Mouse (Mus musculus): ENCODE data around the gene Hgfac. TPM values are rescaled to one million over a fixed set of nuclear protein-coding genes. Genes with fewer than 3 reads are reported as not detected.

Gene Hgfac
- polyA plus RNA-seq, 1 experiment: not detected

DNA sequence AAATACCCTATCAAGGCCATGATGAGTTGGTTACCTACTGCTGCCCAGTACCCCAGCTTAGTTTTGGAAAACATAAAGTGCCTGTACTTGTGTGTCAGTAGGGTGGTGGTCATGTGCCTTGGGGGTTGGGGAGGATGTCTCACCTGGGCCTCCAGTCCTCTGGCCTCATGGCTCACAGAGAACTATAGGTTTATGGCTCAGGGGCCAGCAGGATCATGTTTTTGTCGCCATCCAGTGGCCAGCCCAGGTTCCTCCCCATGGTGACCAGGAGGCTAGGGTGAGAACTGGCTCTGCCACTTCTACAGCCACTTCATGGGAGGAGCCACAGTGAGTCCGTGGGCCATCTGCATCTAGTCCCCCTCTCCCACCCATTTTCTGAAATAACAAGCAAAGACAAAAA lies 16.3 kb upstream of the Hgfac start:
- no peak overlapping the region for H3K4me3 ChIP-seq (ENCODE audit: insufficient read depth, low read depth, low read length)
- H3K4me1 ChIP-seq (ENCODE audit: control insufficient read depth, insufficient read depth, insufficient read length, low read length): peaks cover 12% of the 10 kb centered on the region; the same call in 1 of the 2 replicates
- no peak overlapping the region for H3K27ac ChIP-seq (replicated peaks; ENCODE audit: low read depth, low read length)

DNA sequence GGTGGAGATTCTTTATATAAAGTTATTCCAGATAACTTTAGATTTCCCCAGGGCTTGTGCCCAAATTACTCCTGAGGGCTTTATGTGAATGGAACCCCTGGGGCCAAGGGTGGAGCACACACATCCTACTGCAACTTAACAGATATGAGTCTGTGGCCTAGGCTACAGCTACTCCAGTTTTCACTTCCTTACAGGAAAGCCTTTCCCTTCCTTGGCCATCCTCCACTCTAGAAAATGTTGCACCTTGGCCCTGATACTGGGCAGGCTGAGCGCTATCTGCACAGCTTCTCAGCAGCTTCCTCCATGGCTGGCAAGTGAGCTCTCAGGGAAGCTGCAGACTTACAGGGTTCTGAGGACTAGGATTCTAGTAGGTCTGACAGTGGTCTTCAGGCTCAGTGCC lies 12.0 kb upstream of the Hgfac start:
- no peak overlapping the region for H3K4me3 ChIP-seq (ENCODE audit: insufficient read depth, low read depth, low read length)
- H3K27ac ChIP-seq (replicated peaks; ENCODE audit: low read depth, low read length): peak overlapping the region; percentile 79
- H3K4me1 ChIP-seq (ENCODE audit: control insufficient read depth, insufficient read depth, insufficient read length, low read length): peaks cover 14% of the 10 kb centered on the region; the same call in 1 of the 2 replicates

DNA sequence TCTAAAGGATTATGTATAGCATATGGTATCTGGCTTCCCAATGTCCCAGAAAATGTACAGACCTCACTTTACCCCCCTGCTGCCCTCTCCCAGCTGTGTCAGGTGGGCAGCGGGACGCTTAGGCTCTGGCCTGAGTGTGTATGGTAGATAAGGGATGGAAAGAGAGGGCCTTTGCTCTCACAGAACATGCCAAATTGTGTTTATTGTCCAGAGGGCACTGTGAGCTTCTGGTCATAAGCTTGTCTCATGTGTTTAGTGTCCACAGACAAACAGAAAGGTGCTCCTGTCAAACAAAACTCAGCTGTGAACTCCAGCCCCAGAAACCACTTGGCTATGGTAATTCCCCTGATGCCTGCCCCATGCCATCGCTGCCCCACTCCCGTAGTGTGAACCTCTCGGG lies 11.6 kb upstream of the Hgfac start:
- Histone ChIP-seq H3K27ac (replicated peaks; ENCODE audit: low read depth, low read length) (peak overlapping the region; percentile 65), H3K4me3 (ENCODE audit: insufficient read depth, low read depth, low read length) (no peak overlapping the region), H3K4me1 (ENCODE audit: control insufficient read depth, insufficient read depth, insufficient read length, low read length) (peaks cover 17% of the 10 kb centered on the region; the same call in 1 of the 2 replicates)

DNA sequence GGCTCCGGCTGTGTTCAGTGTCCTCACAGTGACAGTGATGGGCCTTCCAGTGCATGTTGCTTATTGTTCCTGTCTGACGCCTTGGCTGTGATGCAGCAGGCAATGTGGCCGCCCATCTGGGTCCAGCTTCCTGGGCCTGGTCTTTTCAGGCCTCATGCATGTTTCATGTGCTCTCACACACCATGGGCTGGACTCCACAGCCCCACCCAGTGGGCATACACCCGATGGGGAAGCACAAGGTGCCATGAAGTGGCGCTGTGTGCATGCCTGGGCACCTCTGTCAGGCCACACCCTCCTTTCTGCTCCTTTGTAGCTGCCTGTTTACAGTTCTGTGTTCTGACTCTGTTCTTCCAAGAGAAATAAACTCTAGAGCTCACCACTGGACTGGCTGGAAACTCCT lies 8.2 kb upstream of the Hgfac start:
- no peak overlapping the region for H3K27ac ChIP-seq (replicated peaks; ENCODE audit: low read depth, low read length)
- H3K4me3 ChIP-seq (ENCODE audit: insufficient read depth, low read depth, low read length): no peak overlapping the region
- H3K4me1 ChIP-seq (ENCODE audit: control insufficient read depth, insufficient read depth, insufficient read length, low read length): peaks cover 35% of the 10 kb centered on the region

DNA sequence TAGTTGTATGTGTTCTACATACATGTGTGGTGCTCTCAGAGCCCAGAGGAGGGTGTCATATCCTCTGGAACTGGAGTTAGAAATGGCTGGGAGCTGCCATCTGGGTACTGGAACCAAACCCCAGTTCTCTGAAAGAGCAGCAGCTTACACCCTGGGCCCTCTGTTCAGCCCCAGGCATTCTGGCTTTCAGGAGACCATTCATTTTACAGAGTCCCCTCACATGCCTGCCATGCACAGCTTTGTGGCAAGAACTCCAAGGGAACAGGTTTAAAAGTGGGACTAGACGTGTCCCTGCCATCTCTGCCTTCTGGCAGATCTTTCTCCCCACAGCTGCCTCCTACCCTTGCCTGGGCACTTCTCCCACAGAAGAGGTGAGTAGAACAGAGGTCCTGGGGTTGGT lies 7.7 kb upstream of the Hgfac start:
- Histone ChIP-seq H3K27ac (replicated peaks; ENCODE audit: low read depth, low read length) (no peak overlapping the region), H3K4me3 (ENCODE audit: insufficient read depth, low read depth, low read length) (no peak overlapping the region), H3K4me1 (ENCODE audit: control insufficient read depth, insufficient read depth, insufficient read length, low read length) (peaks cover 34% of the 10 kb centered on the region)

DNA sequence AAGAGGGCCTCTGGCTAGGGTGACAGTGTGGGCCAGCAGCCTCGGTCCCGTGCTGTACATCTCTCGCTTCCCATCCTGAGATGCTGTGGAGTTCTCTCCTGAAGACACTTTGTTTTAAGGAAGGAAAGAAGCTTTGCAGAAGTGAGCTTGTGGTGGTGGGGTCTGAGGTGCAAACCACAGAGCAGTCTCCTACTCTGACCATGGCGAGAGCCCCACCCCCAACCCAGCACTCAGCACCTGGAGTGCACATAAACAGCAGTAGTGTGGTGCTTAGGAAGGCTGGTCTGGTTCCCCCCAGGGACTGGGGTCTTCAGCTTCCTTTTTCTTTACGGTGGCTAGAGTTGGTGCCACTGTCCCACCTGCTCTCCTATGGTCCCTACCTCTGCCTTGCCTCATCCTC lies 6.2 kb upstream of the Hgfac start:
- no peak overlapping the region for H3K4me3 ChIP-seq (ENCODE audit: insufficient read depth, low read depth, low read length)
- H3K27ac ChIP-seq (replicated peaks; ENCODE audit: low read depth, low read length): peak overlapping the region; percentile 69
- peaks cover 23% of the 10 kb centered on the region for H3K4me1 ChIP-seq (ENCODE audit: control insufficient read depth, insufficient read depth, insufficient read length, low read length)

DNA sequence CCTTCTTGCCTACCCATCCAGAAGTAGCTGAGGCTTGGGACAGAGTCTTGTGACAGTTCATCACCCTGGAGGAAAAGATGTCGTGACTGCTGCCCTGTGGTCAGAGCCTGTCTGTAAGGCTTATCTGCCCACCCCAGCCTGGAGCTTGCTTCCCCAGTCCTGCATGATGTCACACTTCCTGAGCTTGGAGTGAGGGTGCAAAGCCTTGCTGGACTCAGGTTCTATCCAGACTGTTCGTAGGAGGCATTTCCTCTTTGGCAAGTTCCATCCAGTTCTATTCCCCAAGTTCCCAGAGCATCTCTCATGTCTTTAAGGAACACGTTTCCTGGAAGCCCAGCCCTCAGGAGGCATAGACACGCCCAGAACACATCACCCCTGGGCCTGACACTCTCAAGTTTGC lies 5.5 kb upstream of the Hgfac start:
- peak overlapping the region; percentile 69 for H3K27ac ChIP-seq (replicated peaks; ENCODE audit: low read depth, low read length)
- no peak overlapping the region for H3K4me3 ChIP-seq (ENCODE audit: insufficient read depth, low read depth, low read length)
- peaks cover 23% of the 10 kb centered on the region for H3K4me1 ChIP-seq (ENCODE audit: control insufficient read depth, insufficient read depth, insufficient read length, low read length)

DNA sequence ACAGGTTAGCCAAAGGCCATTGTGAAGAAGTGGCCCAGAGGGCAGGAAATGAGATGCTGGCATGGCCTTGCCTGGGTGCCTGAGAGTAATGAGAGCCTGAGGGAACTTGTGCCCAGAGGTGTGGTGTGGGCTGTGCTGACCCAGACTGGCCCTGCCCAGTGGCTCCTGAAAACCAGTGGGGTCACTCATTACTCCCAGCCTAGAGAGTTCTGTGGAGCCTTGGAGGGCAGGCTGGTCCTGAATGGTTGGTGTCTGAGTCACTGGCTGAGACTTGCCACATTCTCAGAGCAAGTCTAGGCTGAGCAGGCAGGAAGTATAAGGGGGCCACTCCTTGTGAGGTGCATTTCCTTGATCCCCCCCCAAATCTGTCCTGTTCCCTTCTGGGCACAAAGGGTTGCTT lies 3.9 kb upstream of the Hgfac start:
- Histone ChIP-seq H3K27ac (replicated peaks; ENCODE audit: low read depth, low read length) (no peak overlapping the region), H3K4me3 (ENCODE audit: insufficient read depth, low read depth, low read length) (no peak overlapping the region), H3K4me1 (ENCODE audit: control insufficient read depth, insufficient read depth, insufficient read length, low read length) (peaks cover 24% of the 10 kb centered on the region)

DNA sequence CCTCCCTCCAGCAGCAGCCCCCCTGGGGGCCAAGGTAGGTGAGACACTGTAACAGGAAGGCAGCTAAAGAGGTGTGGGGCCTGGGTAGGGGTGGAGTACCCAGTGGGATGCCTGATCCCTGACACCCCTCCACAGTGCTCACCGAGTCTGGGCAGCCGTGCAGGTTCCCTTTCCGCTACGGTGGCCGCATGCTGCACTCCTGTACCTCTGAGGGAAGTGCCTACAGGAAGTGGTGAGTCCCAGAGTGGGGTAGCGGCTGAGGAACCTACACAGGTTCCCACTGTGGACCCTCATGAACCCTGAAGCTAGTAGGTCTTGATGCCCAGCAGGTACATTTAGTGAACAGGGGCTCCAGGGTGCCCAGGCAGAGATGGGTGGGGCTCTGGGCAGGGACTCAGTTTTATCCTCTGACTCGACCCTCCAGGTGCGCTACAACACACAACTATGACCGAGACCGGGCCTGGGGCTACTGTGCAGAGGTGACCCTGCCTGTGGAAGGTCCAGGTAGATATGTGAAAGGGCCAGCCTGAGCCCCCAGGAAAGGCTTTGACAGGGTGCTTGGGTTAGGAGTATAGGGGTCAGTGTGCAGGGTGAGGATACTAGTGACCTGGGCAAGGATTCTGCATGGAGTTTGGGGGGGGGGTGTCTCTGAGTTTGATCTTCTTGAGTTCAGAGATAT lies 1.3 kb downstream of the Hgfac start:
- peaks cover 2% of the 10 kb centered on the region; the same call in 1 of the 2 replicates for H3K4me1 ChIP-seq (ENCODE audit: control insufficient read depth, insufficient read depth, insufficient read length, low read length)
- no peak overlapping the region for H3K4me3 ChIP-seq (ENCODE audit: insufficient read depth, low read depth, low read length)
- H3K27ac ChIP-seq (replicated peaks; ENCODE audit: low read depth, low read length): no peak overlapping the region

DNA sequence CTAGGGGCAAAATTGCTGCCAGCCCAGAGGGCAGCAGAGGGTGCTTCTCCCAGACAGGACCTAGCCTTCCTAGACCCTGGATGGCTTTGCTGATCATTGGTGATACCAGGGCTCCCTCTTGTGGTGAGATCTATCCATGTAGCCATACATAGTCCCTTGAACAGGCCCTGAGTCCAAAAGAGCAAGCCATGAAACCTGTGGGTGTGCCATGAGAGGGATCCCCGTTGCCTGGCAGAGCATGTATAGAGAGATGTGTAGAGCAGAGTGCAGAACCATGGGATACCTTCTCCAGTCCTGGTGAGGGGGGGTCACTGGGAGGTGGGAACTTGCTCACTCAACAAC lies 1.8 kb downstream of the Hgfac start:
- H3K4me1 ChIP-seq (ENCODE audit: control insufficient read depth, insufficient read depth, insufficient read length, low read length): peaks cover 2% of the 10 kb centered on the region; the same call in 1 of the 2 replicates
- no peak overlapping the region for H3K27ac ChIP-seq (replicated peaks; ENCODE audit: low read depth, low read length)
- no peak overlapping the region for H3K4me3 ChIP-seq (ENCODE audit: insufficient read depth, low read depth, low read length)

DNA sequence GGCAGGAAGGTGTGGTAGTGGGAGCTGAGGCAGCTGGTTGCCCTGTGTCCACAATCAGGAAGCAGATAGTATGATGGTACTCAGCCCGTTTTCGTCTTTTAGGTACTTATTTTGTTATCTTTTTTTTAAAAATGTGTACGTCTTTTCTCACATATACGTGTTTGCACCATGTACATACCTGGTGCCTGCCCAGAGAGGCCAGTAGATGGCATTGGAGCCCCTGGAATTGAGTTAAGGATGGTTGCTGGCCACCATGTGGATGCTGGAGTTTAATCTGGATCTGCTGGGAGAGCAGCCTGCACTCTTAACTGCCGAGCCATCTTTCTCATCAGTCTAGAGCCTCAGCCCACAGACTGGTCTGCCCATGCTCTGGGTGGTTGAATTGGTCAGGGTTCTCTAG lies 9.2 kb downstream of the Hgfac start:
- no peak overlapping the region for H3K4me3 ChIP-seq (ENCODE audit: insufficient read depth, low read depth, low read length)
- H3K4me1 ChIP-seq (ENCODE audit: control insufficient read depth, insufficient read depth, insufficient read length, low read length): no peaks in the 10 kb centered on the region
- no peak overlapping the region for H3K27ac ChIP-seq (replicated peaks; ENCODE audit: low read depth, low read length)

DNA sequence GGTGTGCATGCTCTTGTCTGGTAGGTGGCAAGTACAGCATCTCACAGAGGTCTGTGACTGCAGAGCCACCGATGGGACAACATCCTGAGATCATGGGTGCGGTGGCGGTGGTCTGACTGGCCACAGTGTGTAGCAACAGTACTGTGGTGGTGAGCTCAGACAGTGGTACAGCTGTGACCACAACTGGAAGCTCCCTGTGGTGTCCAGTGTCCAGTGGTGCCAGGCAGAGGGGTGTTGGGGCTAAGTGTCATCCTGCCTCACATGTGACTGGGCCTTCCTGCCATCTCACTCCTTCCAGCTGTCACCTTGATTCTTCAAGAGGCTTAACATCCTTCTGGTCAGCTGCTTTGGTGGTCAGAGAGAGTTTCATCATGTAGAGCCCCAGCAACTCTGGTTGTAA lies 13.3 kb downstream of the Hgfac start:
- H3K27ac ChIP-seq (replicated peaks; ENCODE audit: low read depth, low read length): no peak overlapping the region
- peaks cover 3% of the 10 kb centered on the region; the same call in 1 of the 2 replicates for H3K4me1 ChIP-seq (ENCODE audit: control insufficient read depth, insufficient read depth, insufficient read length, low read length)
- no peak overlapping the region for H3K4me3 ChIP-seq (ENCODE audit: insufficient read depth, low read depth, low read length)

DNA sequence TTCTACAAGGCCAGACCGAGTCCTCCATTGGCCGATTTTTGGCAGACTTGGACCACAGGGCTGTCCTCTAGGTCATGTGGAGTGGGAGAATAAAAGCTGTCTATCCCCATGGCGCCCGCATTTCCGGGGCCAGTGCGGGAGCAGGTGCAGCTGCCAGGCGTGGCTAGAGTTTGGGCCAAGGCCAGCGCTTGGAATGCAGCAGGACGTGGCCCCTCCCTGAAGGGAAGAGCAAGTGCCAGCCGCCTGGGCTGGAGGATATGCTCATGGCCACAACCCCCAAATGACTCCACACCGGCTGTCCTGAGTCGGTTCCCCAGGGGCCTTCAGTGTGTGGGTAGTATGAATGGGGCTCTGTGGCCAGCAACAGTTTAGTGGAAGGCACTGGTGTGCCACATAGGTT lies 13.8 kb downstream of the Hgfac start:
- no peak overlapping the region for H3K27ac ChIP-seq (replicated peaks; ENCODE audit: low read depth, low read length)
- no peak overlapping the region for H3K4me3 ChIP-seq (ENCODE audit: insufficient read depth, low read depth, low read length)
- peaks cover 3% of the 10 kb centered on the region; the same call in 1 of the 2 replicates for H3K4me1 ChIP-seq (ENCODE audit: control insufficient read depth, insufficient read depth, insufficient read length, low read length)

DNA sequence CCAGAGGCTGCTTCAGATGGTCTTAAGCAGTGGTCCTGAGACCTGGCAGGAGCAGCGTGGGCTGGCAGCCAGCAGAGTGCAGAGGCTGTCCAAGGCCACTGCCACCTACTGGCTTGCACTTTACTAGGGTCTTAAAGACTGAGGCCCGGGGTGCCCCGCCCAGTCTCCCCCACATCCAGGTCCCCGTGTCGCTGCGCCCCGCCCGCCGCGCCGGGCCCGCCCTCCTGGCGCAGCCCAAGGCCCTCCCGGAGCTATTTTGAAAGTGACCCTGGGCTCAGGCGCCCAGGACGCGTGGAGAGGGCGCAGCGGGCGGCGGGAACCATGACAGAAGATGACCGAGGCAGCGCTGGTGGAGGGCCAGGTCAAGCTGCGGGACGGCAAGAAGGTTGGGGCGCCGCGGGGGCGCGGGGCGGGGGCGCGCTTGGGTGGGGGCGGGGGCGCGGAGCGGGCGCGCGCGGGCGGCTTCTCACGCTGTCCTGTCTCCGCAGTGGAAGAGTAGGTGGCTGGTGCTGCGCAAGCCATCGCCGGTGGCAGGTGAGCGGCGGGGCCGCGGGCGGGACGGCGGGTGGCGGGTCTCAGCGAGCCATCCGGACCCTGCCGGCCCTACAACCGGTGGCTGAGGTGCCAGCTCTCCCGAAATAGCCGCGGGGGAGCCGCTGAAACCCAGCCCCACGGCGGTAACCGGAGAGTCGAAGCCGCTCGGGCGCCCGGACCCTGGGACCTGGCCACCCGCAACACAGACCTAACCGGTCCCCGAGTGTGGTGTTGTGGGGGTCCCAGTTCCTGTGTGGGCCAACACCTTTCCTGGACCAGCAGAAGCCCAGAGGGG lies 15.5 kb downstream of the Hgfac start, which contains the start of gene Dok7:
Gene Dok7 (plus strand): TSS at position 163 of the 829 bp plus-strand sequence.
- peak within 1 kb of the TSS; percentile 37 for H3K4me3 ChIP-seq (ENCODE audit: insufficient read depth, low read depth, low read length)
- no peak within 1 kb of the TSS for H3K27ac ChIP-seq (replicated peaks; ENCODE audit: low read depth, low read length)
- H3K4me1 ChIP-seq (ENCODE audit: control insufficient read depth, insufficient read depth, insufficient read length, low read length): peaks cover 3% of the 10 kb centered on the region; the same call in 1 of the 2 replicates

DNA sequence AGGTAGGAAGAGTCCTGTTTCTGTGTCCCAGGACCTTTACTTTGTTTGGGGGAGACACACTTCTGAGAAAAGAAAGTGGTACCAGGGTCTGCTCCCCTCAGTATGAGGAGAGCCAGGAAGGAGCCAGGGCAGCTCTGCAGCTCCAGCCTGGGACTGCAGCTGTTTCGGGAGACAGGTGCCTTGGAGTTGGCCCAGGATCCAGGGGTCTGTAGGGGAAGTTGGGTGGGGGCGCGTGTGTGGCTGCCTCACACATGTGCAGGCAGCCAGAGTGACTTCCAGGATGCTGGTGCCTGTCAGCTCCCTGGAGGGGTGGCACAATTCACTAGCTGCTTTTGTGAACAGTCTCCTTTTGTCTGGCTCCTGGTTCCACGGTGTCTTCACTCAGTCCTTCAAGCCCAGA lies 16.3 kb downstream of the Hgfac start:
- H3K4me1 ChIP-seq (ENCODE audit: control insufficient read depth, insufficient read depth, insufficient read length, low read length): peaks cover 3% of the 10 kb centered on the region; the same call in 1 of the 2 replicates
- peak overlapping the region; percentile 37 for H3K4me3 ChIP-seq (ENCODE audit: insufficient read depth, low read depth, low read length)
- H3K27ac ChIP-seq (replicated peaks; ENCODE audit: low read depth, low read length): no peak overlapping the region

DNA sequence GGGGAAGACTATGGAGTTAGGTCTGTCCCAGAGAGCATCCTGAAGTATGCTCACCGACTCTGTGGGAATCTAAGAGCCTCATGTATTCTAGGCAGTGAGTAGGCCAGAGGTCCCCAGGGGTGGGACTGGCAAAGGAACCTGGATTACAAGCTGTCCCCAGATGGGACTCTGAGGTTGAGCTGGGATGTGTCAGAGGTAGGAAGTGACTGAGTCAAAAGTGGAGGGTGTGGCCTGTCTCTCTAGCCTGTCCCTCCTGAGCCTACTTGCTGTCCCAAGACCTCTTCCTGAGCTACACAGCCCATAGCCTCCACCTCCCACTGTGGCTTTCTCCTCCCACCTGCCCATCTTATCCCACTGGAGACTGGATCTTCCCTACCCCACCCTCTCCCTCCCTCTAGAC lies 16.9 kb downstream of the Hgfac start:
- H3K27ac ChIP-seq (replicated peaks; ENCODE audit: low read depth, low read length): no peak overlapping the region
- no peak overlapping the region for H3K4me3 ChIP-seq (ENCODE audit: insufficient read depth, low read depth, low read length)
- peaks cover 3% of the 10 kb centered on the region; the same call in 1 of the 2 replicates for H3K4me1 ChIP-seq (ENCODE audit: control insufficient read depth, insufficient read depth, insufficient read length, low read length)
